Mouse (Mus musculus) stomach, embryonic 14.5 days (tissue): Measurements from ENCODE around the gene Igsf8. TPM values are rescaled to one million over a fixed set of nuclear protein-coding genes. Genes with fewer than 3 reads are reported as not detected.
A peak's percentile ranks its signal among the peaks of the same experiment; 100 is the strongest.

Experiments
- ATAC-seq: fragments of 200-750 bp; cut with Nextera tagmentation; 2 replicates; pipeline ENCODE4 v1.8.0; 2017; ENCODE audit warnings: low read depth, moderate TSS enrichment; ENCODE audit not compliant: insufficient number of reproducible peaks, insufficient read depth, low FRiP score
- H3K27ac ChIP-seq: fragments of 300-500 bp; sonication (generic); 2 replicates; pipeline ENCODE4 v1.5.1; 2014; ENCODE audit warnings: mild to moderate bottlenecking, low read length, moderate library complexity, mixed read lengths
- H3K27me3 ChIP-seq: fragments of 300-500 bp; sonication (generic); 2 replicates; pipeline ENCODE4 v1.6.1; 2014; ENCODE audit warnings: low read length, control low read depth, mixed read lengths; ENCODE audit not compliant: control insufficient read depth, insufficient read depth
- H3K36me3 ChIP-seq: fragments of 300-500 bp; sonication (generic); 2 replicates; pipeline ENCODE4 v1.6.1; 2014; ENCODE audit warnings: mild to moderate bottlenecking, control low read depth, low read length, moderate library complexity, mixed read lengths; ENCODE audit not compliant: control insufficient read depth, insufficient read depth
- H3K4me1 ChIP-seq: fragments of 300-500 bp; sonication (generic); 2 replicates; pipeline ENCODE4 v1.6.1; 2014; ENCODE audit warnings: low read length, control low read depth, mixed read lengths; ENCODE audit not compliant: control insufficient read depth, insufficient read depth
- H3K4me2 ChIP-seq: fragments of 300-500 bp; sonication (generic); replicated peaks from 2 replicates; pipeline ENCODE4 v1.6.1; 2014; ENCODE audit warnings: low read depth, low read length, control low read depth
- H3K4me3 ChIP-seq: fragments of 300-500 bp; sonication (generic); 2 replicates; pipeline ENCODE4 v1.5.1; 2014; ENCODE audit warnings: low read depth, low read length, control low read depth
- H3K9ac ChIP-seq: fragments of 300-500 bp; sonication (generic); replicated peaks from 2 replicates; pipeline ENCODE4 v1.6.1; 2014; ENCODE audit warnings: low read depth, mild to moderate bottlenecking, control low read depth, low read length, moderate library complexity, mixed read lengths
- H3K9me3 ChIP-seq: fragments of 300-500 bp; sonication (generic); 2 replicates; pipeline ENCODE4 v1.6.1; 2016; ENCODE audit warnings: low read depth, low read length, control low read depth; ENCODE audit not compliant: control insufficient read depth
- WGBS: fragments of 180-500 bp; shearing (Covaris S2); extraction: QIAGEN DNeasy Blood & Tissue Kit; methylation state at CpG from one replicate; pipeline ENCODE4 v1.1.7; 2014; 5-methylcytosine and 5-hydroxymethylcytosine counted together
- polyA plus RNA-seq: library from polyadenylated mRNA; unstranded; fragments of >200 nt; fragmentation: Nextera tagmentation; extraction: Ambion mirVana; gene quantifications from 2 replicates; pipeline ENCODE4 v1.2.1, GENCODE M21; 2014

The Igsf8 gene
- polyA plus RNA-seq, 1 experiment from 2014 or later: 36.3 TPM

GRCm38 (mm10) chr1:172293449-172293848 lies 32.0 kb downstream of the Igsf8 start:
- no peaks in the 10 kb centered on the region for H3K9me3 ChIP-seq
- H3K27me3 ChIP-seq: no peaks in the 10 kb centered on the region
- WGBS: 86% methylated on average over 11 of the region's 11 CpGs
- ATAC-seq: no peak
- no peak overlapping the region for H3K9ac ChIP-seq
- H3K4me3 ChIP-seq: no peak overlapping the region
- no peak overlapping the region for H3K4me2 ChIP-seq
- no peak overlapping the region for H3K27ac ChIP-seq
- no peaks in the 10 kb centered on the region for H3K36me3 ChIP-seq
- peaks cover 24% of the 10 kb centered on the region for H3K4me1 ChIP-seq

DNA sequence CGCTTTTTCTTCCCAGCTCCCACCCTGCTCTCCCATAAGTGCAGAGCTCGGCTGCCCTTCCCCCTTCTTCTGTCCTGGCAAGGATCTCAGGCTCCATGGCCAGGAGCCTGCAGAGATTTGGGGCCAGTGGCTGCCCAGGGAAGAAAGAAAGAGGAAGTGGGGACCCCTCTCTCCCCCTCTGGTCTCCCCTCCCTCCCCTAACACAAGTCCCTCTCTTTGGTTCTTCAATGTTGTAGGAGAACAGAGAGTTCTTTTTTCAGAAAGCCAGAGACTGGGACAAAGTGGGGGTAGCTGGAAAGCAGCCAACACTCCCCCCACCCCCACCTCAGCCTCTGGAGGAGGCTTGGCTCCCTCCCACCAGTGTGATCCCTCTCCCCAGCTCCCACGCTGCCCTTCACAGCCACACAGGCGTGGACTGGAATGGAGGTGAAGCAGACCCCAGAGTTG lies 34.3 kb downstream of the Igsf8 start:
- ATAC-seq: peak; percentile 55; the same call in 1 of the 2 replicates
- no peak overlapping the region for H3K4me3 ChIP-seq
- H3K9ac ChIP-seq: no peak overlapping the region
- peak overlapping the region; percentile 44; the same call in 1 of the 2 replicates for H3K27ac ChIP-seq
- peaks cover 24% of the 10 kb centered on the region for H3K4me1 ChIP-seq
- H3K27me3 ChIP-seq: no peaks in the 10 kb centered on the region
- H3K9me3 ChIP-seq: no peaks in the 10 kb centered on the region
- 45% methylated on average over 4 of the region's 4 CpGs for WGBS
- no peaks in the 10 kb centered on the region for H3K36me3 ChIP-seq
- H3K4me2 ChIP-seq: peak overlapping the region; percentile 41; the same call in 1 of the 2 replicates

DNA sequence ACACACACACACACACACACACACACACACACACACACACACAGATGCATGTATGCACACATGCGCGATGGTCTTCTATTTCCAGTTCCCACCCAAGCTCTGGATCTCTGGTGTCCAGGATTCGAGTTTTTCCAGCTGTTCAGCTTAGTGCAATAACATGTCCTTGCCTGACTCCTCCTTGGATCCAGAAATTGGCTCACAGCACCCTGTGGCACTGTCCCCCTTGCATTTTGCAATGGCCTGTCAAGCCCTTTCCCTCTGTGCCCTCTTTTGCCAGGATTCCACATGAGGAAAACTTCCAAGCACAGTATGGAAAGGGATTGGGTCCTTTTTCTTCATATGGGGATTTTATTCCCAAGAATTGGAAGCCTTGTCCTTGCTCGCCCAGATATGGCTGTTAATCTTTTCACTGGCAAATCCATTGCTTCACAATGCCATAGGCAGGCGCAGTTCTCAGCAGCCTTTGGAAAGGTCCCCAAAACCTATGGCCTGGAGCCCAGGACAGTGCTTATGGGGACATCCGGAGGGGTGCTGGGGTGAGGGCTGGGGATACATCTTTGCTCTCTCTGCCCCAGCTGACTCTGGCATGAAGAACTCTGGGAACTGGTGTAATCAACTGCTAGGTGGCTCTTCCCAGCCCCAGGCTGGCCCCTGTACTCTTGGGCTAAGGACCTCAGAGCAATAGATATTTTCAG lies 35.5 kb downstream of the Igsf8 start:
- no peak for ATAC-seq
- Histone ChIP-seq H3K36me3 (no peaks in the 10 kb centered on the region), H3K4me3 (peak overlapping the region; percentile 25; the same call in 1 of the 2 replicates), H3K27ac (peak overlapping the region; percentile 48; the same call in 1 of the 2 replicates), H3K27me3 (no peaks in the 10 kb centered on the region), H3K4me2 (peak overlapping the region; percentile 41), H3K9me3 (no peaks in the 10 kb centered on the region), H3K9ac (no peak overlapping the region), H3K4me1 (peaks cover 24% of the 10 kb centered on the region)
- WGBS: 76% methylated on average over 6 of the region's 6 CpGs

DNA sequence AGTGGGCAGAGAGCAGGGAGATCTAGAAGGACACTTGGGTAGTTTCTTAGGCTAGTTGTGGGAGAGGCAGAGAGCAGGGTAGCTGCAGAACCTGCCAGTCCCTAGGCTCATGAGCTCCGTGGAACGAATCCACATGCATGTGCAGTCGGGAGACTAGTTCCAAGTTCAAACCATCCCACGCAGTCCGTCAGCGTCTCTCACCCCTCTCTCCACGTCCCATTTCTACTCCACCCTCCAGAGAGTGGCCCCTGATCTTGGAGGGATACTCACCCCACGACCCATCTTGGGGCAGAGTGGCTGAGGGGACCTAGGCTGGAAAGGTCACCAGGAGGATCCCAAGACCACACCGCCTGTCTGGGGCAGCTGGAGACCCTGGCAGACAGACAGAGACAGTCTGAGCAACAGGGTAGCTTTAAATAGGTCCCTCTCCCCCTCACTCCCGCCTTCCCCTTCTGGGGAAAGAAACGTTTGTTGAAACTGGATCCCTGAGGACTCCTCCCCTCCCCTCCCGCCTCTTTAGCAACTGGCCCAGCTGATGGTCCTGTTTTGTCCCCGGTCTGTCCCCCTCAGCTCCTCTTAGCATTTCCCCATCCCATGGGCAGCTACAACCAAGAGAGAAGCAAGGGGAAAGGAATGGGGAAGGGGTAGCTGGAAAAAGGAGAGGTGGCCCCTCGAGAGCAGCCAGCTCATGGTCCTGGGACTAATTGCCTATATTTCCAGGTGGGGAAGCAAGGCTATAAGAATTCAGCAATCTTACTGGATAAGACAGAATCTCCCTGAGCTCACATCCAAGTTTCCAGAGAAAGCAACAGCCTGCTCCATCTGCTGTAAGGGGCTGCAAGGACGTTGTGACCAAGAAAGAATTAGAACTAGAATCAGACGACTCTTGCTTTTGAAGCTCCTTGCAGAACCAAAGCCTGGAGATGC lies 36.4 kb downstream of the Igsf8 start, which contains the start of gene Atp1a2:
Atp1a2 (minus strand) TSS at position 454 of the 927 bp plus-strand sequence.
- peak; percentile 44 for ATAC-seq
- no peaks in the 10 kb centered on the region for H3K9me3 ChIP-seq
- peak within 1 kb of the TSS; percentile 48; the same call in 1 of the 2 replicates for H3K27ac ChIP-seq
- peak within 1 kb of the TSS; percentile 25 for H3K4me3 ChIP-seq
- peak within 1 kb of the TSS; percentile 41 for H3K4me2 ChIP-seq
- H3K9ac ChIP-seq: no peak within 1 kb of the TSS
- no peaks in the 10 kb centered on the region for H3K27me3 ChIP-seq
- H3K4me1 ChIP-seq: peaks cover 24% of the 10 kb centered on the region
- 7% methylated on average over 16 of the region's 16 CpGs for WGBS
- no peaks in the 10 kb centered on the region for H3K36me3 ChIP-seq

DNA sequence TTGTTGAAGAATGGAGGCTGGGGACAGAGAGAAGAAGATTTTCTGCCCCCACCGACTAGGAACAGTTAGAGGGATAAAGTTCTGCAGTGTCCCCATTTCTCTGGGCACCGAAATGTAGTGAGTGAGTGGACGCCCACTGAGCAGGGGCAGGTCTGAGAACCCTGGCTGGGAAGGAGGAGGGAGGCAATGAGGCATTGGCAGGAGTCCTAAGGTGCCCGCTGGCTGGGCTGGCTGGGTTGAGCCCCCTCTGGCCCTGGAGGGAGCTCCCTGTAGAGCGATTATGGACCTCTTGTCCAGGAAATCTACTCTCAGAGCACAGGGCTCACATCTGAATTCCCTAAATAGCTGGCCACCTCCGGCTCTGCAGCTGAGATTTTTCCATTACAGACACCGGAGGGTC lies 38.1 kb downstream of the Igsf8 start:
- Histone ChIP-seq H3K4me3 (no peak overlapping the region), H3K36me3 (no peaks in the 10 kb centered on the region), H3K9me3 (no peaks in the 10 kb centered on the region), H3K27me3 (no peaks in the 10 kb centered on the region), H3K4me1 (peaks cover 24% of the 10 kb centered on the region), H3K9ac (no peak overlapping the region), H3K27ac (no peak overlapping the region), H3K4me2 (no peak overlapping the region)
- ATAC-seq: no peak
- 69% methylated on average over 7 of the region's 7 CpGs for WGBS

DNA sequence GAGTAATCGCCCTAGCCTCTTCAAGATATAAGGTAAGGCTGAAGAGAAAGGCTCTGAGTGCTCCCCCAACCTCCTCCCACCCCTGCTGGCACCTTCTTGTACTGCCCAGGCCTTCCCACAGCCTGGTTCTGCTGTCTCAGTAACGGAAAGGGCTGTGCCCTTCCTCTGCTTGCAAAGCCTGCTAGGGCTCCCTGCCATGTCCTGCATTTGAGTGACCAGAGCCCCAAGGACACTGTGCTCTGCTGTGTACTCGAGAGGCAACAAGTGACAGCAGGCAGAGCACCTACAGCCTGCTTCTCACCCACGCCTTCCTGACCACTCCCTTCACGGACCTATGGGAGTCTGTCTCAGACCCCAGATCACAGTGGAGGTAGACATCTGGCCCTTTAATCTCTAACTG lies 38.8 kb downstream of the Igsf8 start:
- no peaks in the 10 kb centered on the region for H3K36me3 ChIP-seq
- H3K4me1 ChIP-seq: peaks cover 24% of the 10 kb centered on the region
- H3K4me2 ChIP-seq: no peak overlapping the region
- H3K27ac ChIP-seq: no peak overlapping the region
- WGBS: 67% methylated on average over 5 of the region's 5 CpGs
- no peaks in the 10 kb centered on the region for H3K9me3 ChIP-seq
- no peak for ATAC-seq
- no peak overlapping the region for H3K9ac ChIP-seq
- H3K4me3 ChIP-seq: no peak overlapping the region
- no peaks in the 10 kb centered on the region for H3K27me3 ChIP-seq

- Histone ChIP-seq H3K4me1 (peaks cover 15% of the 10 kb centered on the region), H3K36me3 (no peaks in the 10 kb centered on the region), H3K27ac (no peak overlapping the region), H3K9ac (no peak overlapping the region), H3K9me3 (no peaks in the 10 kb centered on the region), H3K27me3 (no peaks in the 10 kb centered on the region), H3K4me3 (no peak overlapping the region), H3K4me2 (no peak overlapping the region)
- ATAC-seq: no peak
- 36% methylated on average over 12 of the region's 12 CpGs for WGBS
Observed at GRCm38 (mm10) chr1:172301180-172301579, 39.7 kb downstream of the Igsf8 start.

- WGBS: 57% methylated on average over 3 of the region's 3 CpGs
- no peak for ATAC-seq
- Histone ChIP-seq H3K9me3 (no peaks in the 10 kb centered on the region), H3K27ac (no peak overlapping the region), H3K4me1 (peaks cover 8% of the 10 kb centered on the region), H3K9ac (no peak overlapping the region), H3K27me3 (no peaks in the 10 kb centered on the region), H3K4me2 (no peak overlapping the region), H3K36me3 (no peaks in the 10 kb centered on the region), H3K4me3 (no peak overlapping the region)
Observed at GRCm38 (mm10) chr1:172302311-172302710, 40.9 kb downstream of the Igsf8 start.
